Mouse (Mus musculus): Measurements from ENCODE around the gene Plscr5.

DNA sequence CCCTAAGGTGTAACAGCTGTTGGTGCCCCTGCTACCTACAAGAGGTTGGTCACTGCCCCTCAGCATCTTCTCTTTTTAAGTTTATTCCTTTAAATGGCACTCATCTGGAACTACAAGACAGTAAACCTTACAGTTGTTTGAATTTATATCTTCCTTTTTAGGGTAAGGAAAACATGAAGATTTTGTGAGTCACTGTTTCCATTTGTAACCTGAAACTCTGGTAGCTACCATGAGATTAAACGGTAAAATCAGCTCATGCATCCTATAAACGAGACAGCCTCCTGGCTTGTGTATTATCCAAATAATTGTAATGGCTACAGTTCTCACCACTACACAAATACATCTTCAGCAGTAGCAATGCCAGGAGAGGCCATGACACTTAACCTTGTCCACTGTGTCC is 11.7 kb downstream of the Plscr5 start:
- TF ChIP-seq CEBPB (IDR thresholded peaks at IDR 0.05; ENCODE audit: low read depth) (no peak), MYOG (IDR thresholded peaks at IDR 0.05; ENCODE audit: control insufficient read depth, extremely low read depth, insufficient read length) (no peak), MYOD1 (IDR thresholded peaks at IDR 0.05; ENCODE audit: control insufficient read depth, insufficient read length, low read depth) (no peak), USF1 (IDR thresholded peaks at IDR 0.05; ENCODE audit: low read depth) (no peak), MAX (IDR thresholded peaks at IDR 0.05) (no peak)

All from C2C12 (cell line).